ENCODE assay signal across 47 mouse cellular contexts in genomic region chr1:31195633-31196032, GRCm38 (mm10). TPM values are rescaled to one million over a fixed set of nuclear protein-coding genes. Genes with fewer than 3 reads are reported as not detected.
"Had no signal": no experiment of that assay in that cellular context is flagged by ENCODE, and none has a peak within 500 bp of the region (broad histone marks: within the 10 kb centered on the region; RNA-seq: fewer than 3 reads in every experiment).

No protein-coding gene starts in this region.

- H3K36me3 ChIP-seq: limb, embryonic 10.5 days; limb, embryonic 12.5 days; limb, embryonic 13.5 days; limb, embryonic 15.5 days; liver, embryonic 12.5 days; liver, embryonic 13.5 days; liver, embryonic 15.5 days; lung, embryonic 15.5 days; midbrain, embryonic 10.5 days; midbrain, embryonic 12.5 days; midbrain, embryonic 13.5 days; midbrain, embryonic 15.5 days had no signal

- H3K9ac ChIP-seq: limb, embryonic 12.5 days; limb, embryonic 13.5 days; limb, embryonic 15.5 days; liver, embryonic 12.5 days; liver, embryonic 13.5 days; liver, embryonic 14.5 days; liver, embryonic 15.5 days; liver, postnatal 0 days; lung, embryonic 14.5 days; lung, embryonic 15.5 days; midbrain, embryonic 12.5 days; midbrain, embryonic 13.5 days; midbrain, embryonic 15.5 days had no signal

- H3K4me1 ChIP-seq: limb, embryonic 10.5 days; limb, embryonic 12.5 days; limb, embryonic 13.5 days; limb, embryonic 15.5 days; liver, embryonic 12.5 days; liver, embryonic 13.5 days; liver, embryonic 15.5 days; lung, embryonic 15.5 days; megakaryocyte, embryonic 14.5 days; midbrain, embryonic 10.5 days; midbrain, embryonic 12.5 days; midbrain, embryonic 13.5 days; midbrain, embryonic 15.5 days had no signal

- H3K27ac ChIP-seq: left cerebral cortex, adult 2 months; limb, embryonic 10.5 days; limb, embryonic 12.5 days; limb, embryonic 13.5 days; limb, embryonic 15.5 days; liver, embryonic 12.5 days; liver, embryonic 13.5 days; liver, embryonic 14.5 days; liver, embryonic 15.5 days; lung, embryonic 15.5 days; macrophage; midbrain, embryonic 10.5 days; midbrain, embryonic 12.5 days; midbrain, embryonic 13.5 days; midbrain, embryonic 15.5 days had no signal

- H3K27me3 ChIP-seq: limb, embryonic 12.5 days; limb, embryonic 13.5 days; limb, embryonic 15.5 days; liver, embryonic 12.5 days; liver, embryonic 13.5 days; liver, embryonic 15.5 days; lung, embryonic 15.5 days; megakaryocyte, embryonic 14.5 days; midbrain, embryonic 12.5 days; midbrain, embryonic 13.5 days; midbrain, embryonic 15.5 days had no signal

- H3K4me3 ChIP-seq: left cerebral cortex, adult 2 months; limb, embryonic 10.5 days; limb, embryonic 12.5 days; limb, embryonic 13.5 days; limb, embryonic 15.5 days; liver, embryonic 12.5 days; liver, embryonic 13.5 days; liver, embryonic 15.5 days; lung, embryonic 15.5 days; megakaryocyte, embryonic 14.5 days; midbrain, embryonic 10.5 days; midbrain, embryonic 12.5 days; midbrain, embryonic 13.5 days; midbrain, embryonic 15.5 days; myocyte had no signal

- H3K9me3 ChIP-seq: limb, embryonic 10.5 days; limb, embryonic 12.5 days; limb, embryonic 13.5 days; limb, embryonic 15.5 days; liver, embryonic 12.5 days; liver, embryonic 13.5 days; liver, embryonic 15.5 days; lung, embryonic 15.5 days; megakaryocyte, embryonic 14.5 days; midbrain, embryonic 10.5 days; midbrain, embryonic 12.5 days; midbrain, embryonic 13.5 days; midbrain, embryonic 15.5 days had no signal

- ATAC-seq: liver, embryonic 12.5 days; liver, postnatal 0 days; lung, postnatal 0 days; midbrain, embryonic 13.5 days; midbrain, embryonic 15.5 days; midbrain, embryonic 16.5 days had no signal

- DNase-seq: left cerebral cortex, postnatal 4 days; liver; liver, embryonic 13.5 days; liver, postnatal 0 days; lung, adult 18-20 months; lung, adult 2 months; lung, embryonic 14.5 days; lung, postnatal 10 days; lung, postnatal 14 days; lung, postnatal 36 days; lung, postnatal 4 days; midbrain, embryonic 14.5 days had no signal

- H3K4me2 ChIP-seq: limb, embryonic 12.5 days; limb, embryonic 13.5 days; limb, embryonic 15.5 days; liver, embryonic 11.5 days; liver, embryonic 12.5 days; liver, embryonic 13.5 days; liver, embryonic 15.5 days; lung, embryonic 14.5 days; lung, embryonic 15.5 days; midbrain, embryonic 11.5 days; midbrain, embryonic 12.5 days; midbrain, embryonic 13.5 days; midbrain, embryonic 15.5 days had no signal

RNA-seq across cellular contexts. Expression of gene Lgsn, which starts 19.4 kb away (rescaled TPM):
- total RNA-seq: left cerebral cortex, adult 2 months; left cerebral cortex, adult 8-10 months; left cerebral cortex, postnatal 10 days; left cerebral cortex, postnatal 14 days; left cerebral cortex, postnatal 25 days; left cerebral cortex, postnatal 36 days; left cerebral cortex, postnatal 4 days; liver, adult 2 months; megakaryocyte progenitor cell, adult 5-6 weeks; megakaryocyte, adult 5-6 weeks; megakaryocyte-erythroid progenitor cell, adult 5-6 weeks; midbrain, postnatal 0 days; monocyte, adult 5-6 weeks had no signal
- polyA plus RNA-seq: limb, embryonic 10.5 days; limb, embryonic 11.5 days; limb, embryonic 12.5 days; limb, embryonic 13.5 days; limb, embryonic 14.5 days; limb, embryonic 15.5 days; liver, adult 2 months; liver, embryonic 11.5 days; liver, embryonic 12.5 days; liver, embryonic 13.5 days; liver, embryonic 14.5 days; liver, embryonic 15.5 days; liver, embryonic 16.5 days; liver, postnatal 0 days; lung, embryonic 14.5 days; lung, embryonic 15.5 days; lung, embryonic 16.5 days; lung, postnatal 0 days; macrophage; midbrain, embryonic 10.5 days; midbrain, embryonic 11.5 days; midbrain, embryonic 12.5 days; midbrain, embryonic 13.5 days; midbrain, embryonic 14.5 days; midbrain, embryonic 15.5 days; midbrain, embryonic 16.5 days; midbrain, postnatal 0 days; myocyte had no signal

RNA-seq across cellular contexts. Expression of gene 4931428L18Rik, which starts 26.9 kb away (rescaled TPM):
- total RNA-seq: left cerebral cortex, adult 2 months; left cerebral cortex, adult 8-10 months; left cerebral cortex, postnatal 10 days; left cerebral cortex, postnatal 14 days; left cerebral cortex, postnatal 25 days; left cerebral cortex, postnatal 36 days; left cerebral cortex, postnatal 4 days; megakaryocyte progenitor cell, adult 5-6 weeks; megakaryocyte-erythroid progenitor cell, adult 5-6 weeks; midbrain, postnatal 0 days; monocyte, adult 5-6 weeks had no signal
- polyA plus RNA-seq: limb, embryonic 10.5 days; limb, embryonic 11.5 days; limb, embryonic 12.5 days; limb, embryonic 13.5 days; limb, embryonic 14.5 days; limb, embryonic 15.5 days; liver, embryonic 11.5 days; liver, embryonic 12.5 days; liver, embryonic 13.5 days; liver, embryonic 14.5 days; liver, embryonic 15.5 days; liver, embryonic 16.5 days; lung, adult 2 months; lung, embryonic 14.5 days; lung, embryonic 15.5 days; macrophage; midbrain, embryonic 10.5 days; midbrain, embryonic 11.5 days; midbrain, embryonic 12.5 days; midbrain, embryonic 14.5 days; midbrain, embryonic 15.5 days; midbrain, embryonic 16.5 days; midbrain, postnatal 0 days had no signal

RNA-seq across cellular contexts. Expression of gene Pih1d3, which starts 27.0 kb away (rescaled TPM):
- total RNA-seq: left cerebral cortex, adult 2 months; left cerebral cortex, adult 8-10 months; left cerebral cortex, postnatal 10 days; left cerebral cortex, postnatal 14 days; left cerebral cortex, postnatal 25 days; left cerebral cortex, postnatal 36 days; left cerebral cortex, postnatal 4 days; liver, adult 2 months; megakaryocyte progenitor cell, adult 5-6 weeks; megakaryocyte, adult 5-6 weeks; megakaryocyte-erythroid progenitor cell, adult 5-6 weeks; midbrain, postnatal 0 days; monocyte, adult 5-6 weeks had no signal
- polyA plus RNA-seq: limb, embryonic 10.5 days; limb, embryonic 11.5 days; limb, embryonic 12.5 days; limb, embryonic 13.5 days; limb, embryonic 14.5 days; limb, embryonic 15.5 days; liver, adult 2 months; liver, embryonic 11.5 days; liver, embryonic 12.5 days; liver, embryonic 13.5 days; liver, embryonic 14.5 days; liver, embryonic 15.5 days; liver, embryonic 16.5 days; liver, postnatal 0 days; lung, adult 2 months; lung, embryonic 14.5 days; lung, embryonic 15.5 days; lung, embryonic 16.5 days; lung, postnatal 0 days; macrophage; midbrain, embryonic 10.5 days; midbrain, embryonic 11.5 days; midbrain, embryonic 12.5 days; midbrain, embryonic 13.5 days; midbrain, embryonic 14.5 days; midbrain, embryonic 15.5 days; midbrain, embryonic 16.5 days; midbrain, postnatal 0 days; myocyte had no signal
